Mouse (Mus musculus) urinary bladder, postnatal 14 days (tissue): ENCODE data around the gene Fam107a.
A peak's percentile ranks its signal among the peaks of the same experiment; 100 is the strongest.

ENCODE experiments used
- DNase-seq: peaks from one replicate; pipeline ENCODE4 v3.0.0; 2021; ENCODE audit warnings: low spot score

Gene Fam107a

GRCm38 (mm10) chr14:8256881-8257280 is 60.9 kb downstream of the Fam107a start:
- no peak for DNase-seq

DNA sequence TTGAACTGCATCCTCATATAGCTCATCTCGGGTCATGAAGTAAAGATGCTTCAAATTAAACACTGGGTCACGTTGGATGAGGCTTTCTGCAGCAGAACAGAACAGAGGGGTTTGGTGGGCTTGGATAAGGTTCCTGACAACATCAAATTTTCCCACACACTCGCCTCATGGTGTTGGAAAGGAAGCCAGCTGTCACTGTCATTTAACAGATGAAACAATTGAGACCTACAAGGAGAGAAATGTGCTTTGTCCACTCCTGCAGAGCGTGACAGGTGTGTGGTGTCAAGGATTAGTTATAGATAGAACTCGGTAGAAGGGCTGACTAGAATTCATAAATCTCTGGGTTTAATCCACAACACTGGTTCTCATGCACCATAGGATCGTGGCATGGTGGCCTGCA is 61.8 kb downstream of the Fam107a start:
- DNase-seq: no peak

- DNase-seq: peak; percentile 69
These were observed 62.6 kb downstream of the Fam107a start for GRCm38 (mm10) chr14:8255076-8255729.

- DNase-seq: no peak
These were observed 66.4 kb downstream of the Fam107a start for GRCm38 (mm10) chr14:8251330-8251885.

DNA sequence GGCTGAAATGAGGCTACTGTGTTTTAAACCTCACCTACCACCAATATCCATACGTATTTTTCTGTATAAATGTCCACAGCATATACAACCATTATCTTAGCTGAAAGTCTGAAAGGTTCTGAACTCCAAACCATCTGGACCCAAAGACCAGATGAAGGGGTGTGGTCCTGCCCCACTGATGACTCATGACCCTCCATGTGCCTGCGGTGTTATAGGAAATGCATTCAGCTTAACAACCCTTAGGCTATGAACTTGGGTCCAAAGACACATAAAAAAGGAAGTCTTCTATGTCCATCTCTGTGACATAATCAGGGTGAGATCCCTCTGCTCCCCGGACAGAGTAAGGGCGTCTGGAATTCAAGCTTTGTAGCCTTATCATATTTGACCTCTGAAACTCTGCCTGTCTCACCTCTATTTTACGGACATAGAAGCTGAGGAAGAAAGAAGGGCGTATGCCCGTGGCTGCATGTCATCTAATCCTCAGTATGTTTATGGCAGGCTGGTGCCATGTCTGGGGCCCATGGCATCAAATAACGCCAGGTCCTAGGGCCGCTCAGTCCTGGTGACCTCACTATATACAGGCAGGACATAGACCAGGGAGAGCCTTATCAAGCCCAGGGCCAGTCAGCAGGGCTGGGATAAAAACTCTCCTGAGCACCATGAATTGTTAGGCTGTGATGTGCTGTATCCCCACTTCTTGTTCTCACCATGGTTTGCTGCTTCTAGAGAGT is 67.5 kb downstream of the Fam107a start:
- DNase-seq: no peak

GRCm38 (mm10) chr14:8249206-8249605 is 68.6 kb downstream of the Fam107a start:
- no peak for DNase-seq

GRCm38 (mm10) chr14:8246878-8247277 is 70.9 kb downstream of the Fam107a start:
- no peak for DNase-seq
